Mouse (Mus musculus): Measurements from ENCODE around the gene Gm266.

- TF ChIP-seq CTCF (IDR thresholded peaks at IDR 0.05; ENCODE audit: low read depth, low read length) = no peak
- no peak for TF ChIP-seq GATA1 (IDR thresholded peaks at IDR 0.05; ENCODE audit: borderline replicate concordance, low read length)
- TF ChIP-seq TAL1 (conservative IDR thresholded peaks at IDR 0.05; ENCODE audit: low read depth, low read length) = peak; percentile 98
- TF ChIP-seq POLR2AphosphoS5 (IDR thresholded peaks at IDR 0.05; ENCODE audit: insufficient replicate concordance, low read depth, low read length) = peak; percentile 30; the same call in 1 of the 2 replicates
These were observed 42.4 kb downstream of the Gm266 start for GRCm38 (mm10) chr12:111443011-111443870.

All from G1E (cell line).